Mouse (Mus musculus) brain, embryonic 18.5 days (tissue): ENCODE results near the gene Rab5b.
A peak's percentile ranks its signal among the peaks of the same experiment; 100 is the strongest.
"Not testable (repeated sequence)": the region's sequence is repeated elsewhere in the genome, so short reads cannot be mapped to it uniquely, and the experiment has no call there.

Experiments used
- DNase-seq: peaks from one replicate; pipeline ENCODE4 v3.0.0-alpha.2; 2012; ENCODE audit warnings: low read depth, low spot score

Rab5b gene

DNA sequence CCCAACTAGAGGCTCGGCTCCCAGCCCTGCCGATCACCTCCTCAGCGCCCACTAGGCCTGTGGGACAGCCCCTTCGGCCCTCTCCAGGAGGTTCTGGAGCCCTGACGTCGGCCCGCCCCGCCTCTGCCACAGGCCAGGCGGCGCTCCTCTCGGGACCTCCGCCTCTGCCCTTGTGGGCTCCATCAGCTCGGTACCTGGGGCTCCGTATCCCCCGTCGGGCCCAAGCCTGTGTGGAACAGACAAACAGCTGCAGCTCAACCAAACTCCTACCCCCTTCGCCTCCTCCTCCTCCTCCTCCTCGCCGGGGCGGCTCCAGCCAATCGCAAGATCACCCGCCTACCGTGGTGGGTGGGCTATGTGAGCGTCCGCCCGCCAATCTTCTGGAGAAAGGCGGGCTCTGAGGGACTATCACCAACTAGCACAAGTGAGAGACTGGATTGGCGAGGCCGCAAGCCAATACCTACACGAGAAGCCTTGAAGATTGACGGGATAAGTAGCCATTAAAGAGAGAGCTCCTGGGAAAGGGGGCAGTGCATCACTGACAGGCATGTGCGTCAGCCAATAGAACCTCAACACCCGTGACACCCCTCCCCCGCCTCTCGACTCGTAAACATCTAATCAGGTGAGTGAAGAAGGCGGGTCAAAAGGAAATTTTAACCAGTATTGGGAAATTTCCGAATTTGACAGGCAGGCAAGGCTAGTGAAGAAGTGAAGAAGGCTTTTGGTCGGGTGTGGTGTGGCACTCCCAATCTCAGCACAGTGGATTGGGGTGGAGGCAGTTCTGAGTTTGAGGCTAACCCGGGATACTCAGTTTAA lies at the start of gene Rab5b:
Gene Rab5b, minus strand, starts transcription at position 273 of the 816 bp plus-strand sequence.
- peak; percentile 99 for DNase-seq

DNA sequence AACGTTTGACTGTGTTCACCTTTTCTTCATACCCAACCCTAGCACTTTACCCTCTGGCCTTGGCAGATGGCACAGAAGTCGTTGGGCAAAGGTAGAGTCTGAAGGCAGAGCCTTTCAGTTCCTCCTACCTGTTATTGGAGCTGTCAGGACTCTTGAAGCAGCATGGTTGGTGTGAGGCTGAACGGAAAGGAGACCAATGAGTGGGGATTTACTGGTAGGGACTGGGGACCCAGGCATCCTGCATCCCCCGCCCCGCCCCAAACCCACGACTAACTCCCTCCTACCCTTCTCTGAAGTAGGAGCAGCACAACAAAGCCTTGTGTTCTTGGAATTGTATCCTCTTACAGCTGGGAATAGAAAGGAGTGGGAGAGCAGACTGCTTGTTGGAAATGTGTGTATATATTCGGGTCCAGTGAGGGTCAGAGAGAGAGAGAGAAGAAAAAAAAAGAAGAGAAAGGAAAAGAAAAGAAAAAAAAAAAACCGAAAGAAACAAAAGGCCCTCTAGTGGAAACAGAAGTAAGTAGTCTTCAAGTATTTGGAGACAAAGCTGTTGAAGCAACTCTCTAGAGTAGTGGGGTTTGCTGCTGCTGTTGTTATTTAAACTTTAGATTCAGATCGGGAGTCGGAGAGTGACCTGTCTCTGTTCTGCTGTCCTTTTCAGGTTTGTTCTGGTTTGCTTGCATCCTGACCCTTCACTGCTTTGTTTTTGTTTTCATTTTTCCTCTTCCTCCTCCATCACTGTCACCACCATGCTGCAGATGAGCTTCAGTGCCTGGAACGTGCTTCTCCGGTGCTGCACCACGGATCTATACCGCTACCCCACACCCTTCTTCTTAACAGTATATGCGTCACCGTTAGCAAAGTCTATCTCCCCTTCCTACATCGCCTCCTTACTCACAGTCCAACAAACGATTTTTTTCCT lies 48.9 kb upstream of the Rab5b start, which contains the start of gene Dgka:
Gene Dgka, minus strand, starts transcription at position 176 of the 922 bp plus-strand sequence.
- DNase-seq, result no peak

DNA sequence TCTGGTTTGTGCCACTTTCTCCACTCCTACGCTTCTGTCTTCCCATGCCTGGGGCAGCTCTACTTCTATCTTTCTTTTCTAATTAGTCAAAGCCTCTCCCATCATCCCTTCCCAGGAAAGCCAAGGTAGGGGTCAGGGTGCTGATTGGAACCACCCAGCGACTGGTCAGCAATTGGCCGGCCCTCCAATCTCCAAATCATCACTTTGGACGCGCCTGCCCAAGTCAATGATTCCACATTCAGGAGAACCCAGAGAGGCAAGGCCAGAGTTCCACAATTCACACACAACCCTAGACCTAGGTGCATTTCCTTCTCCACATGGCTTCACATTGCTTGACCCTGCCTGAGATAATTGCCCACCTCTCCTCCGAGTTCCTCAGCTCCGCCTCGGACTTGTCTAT lies 48.1 kb upstream of the Rab5b start:
- no peak for DNase-seq

DNA sequence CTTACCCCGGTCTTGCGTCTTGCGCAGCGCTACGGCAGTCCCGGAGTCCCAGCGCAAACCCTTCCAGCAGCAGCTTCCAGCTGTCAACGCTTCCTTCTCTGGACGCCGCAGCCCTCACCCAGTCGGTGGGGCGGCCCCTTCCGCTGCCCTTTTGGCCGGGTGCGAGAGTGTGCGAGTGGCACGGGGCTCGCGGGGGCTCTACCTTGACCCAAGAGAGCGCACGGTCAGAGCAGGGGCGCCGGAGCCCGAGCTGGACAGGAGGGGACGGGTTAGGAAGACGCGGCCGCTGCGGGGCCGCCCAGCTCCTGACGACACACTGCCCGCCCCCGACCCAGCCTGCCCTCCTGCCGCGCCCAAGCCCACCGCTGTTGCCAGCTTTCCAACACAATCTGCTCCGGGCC lies 47.7 kb upstream of the Rab5b start:
- DNase-seq, result no peak

DNA sequence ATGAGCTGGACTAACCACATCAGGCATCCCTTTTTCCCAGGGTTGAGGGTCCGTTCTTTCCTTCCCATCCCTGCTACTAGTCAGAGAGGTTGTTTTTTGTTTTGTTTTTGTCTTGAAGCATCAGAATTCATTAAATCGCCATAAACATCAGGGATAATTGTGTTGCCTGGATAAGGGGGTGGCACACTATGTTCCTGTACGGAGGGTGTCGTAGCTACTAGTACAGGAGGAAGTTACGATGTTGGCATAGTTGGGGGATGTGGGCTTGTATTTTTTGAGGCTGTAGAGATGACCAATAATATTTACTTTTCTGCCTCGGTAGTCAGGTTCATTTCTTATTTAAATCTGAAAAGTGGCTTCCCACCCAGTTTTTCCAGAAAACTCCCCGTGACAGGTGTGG lies 47.2 kb upstream of the Rab5b start:
- DNase-seq, result no peak

DNA sequence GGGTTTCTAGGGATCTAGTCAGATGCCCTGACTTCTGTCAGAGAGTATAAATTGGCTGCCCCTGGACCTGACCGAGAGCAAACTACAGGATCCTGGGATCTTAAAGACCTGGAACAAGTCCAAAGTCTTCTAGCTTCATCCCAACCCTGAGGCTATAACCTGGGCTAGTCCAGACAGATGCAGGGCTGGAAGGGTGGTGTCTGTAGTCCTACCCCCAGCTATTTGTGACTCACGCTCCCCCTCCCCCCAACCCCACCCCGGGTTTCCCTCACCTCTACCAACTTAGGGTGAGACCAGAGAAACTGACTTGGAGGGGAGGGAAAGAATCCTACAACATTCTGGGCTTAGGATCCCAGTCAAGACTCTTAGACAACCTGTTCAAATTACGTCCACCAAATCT lies 46.6 kb upstream of the Rab5b start:
- DNase-seq, result no peak

DNA sequence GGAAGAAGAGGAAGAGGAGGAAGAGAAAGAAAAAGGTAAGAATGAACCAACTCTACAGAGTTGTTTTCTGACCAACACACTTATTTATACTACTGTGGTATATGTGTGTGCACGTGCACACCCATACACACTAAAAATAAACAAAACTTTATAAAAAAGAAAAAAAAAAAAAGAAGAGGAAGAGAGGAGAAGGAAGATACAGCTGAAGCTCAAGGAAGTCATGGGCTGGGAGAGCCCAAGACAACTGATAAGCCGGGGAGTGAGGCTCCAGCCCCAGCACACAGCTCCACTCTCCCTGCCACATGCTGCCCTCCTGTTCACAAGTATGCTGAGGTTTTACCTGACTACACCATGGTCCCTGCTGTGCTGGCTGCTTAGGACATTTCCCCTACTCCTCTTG lies 44.2 kb upstream of the Rab5b start:
- no peak for DNase-seq

DNA sequence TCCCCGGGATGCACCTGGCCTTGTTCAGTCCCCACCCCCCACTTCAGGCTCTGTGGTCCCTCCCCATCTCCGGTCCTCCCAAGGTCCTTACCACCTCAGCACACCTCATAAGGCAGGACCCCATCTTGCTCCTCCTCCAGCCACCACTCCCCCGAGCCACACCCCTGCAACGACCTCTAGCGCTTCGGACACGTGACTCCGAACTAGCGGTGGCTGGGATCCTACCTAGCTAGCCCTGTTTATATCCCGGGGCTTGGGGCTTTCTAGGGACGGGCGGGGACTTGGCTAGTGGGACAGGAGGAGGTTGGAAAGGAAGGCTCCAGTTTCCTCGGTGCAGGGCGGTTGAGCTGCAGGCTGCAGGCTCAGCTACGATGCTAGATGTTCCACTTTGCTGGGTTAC lies 41.4 kb upstream of the Rab5b start:
- no peak for DNase-seq

DNA sequence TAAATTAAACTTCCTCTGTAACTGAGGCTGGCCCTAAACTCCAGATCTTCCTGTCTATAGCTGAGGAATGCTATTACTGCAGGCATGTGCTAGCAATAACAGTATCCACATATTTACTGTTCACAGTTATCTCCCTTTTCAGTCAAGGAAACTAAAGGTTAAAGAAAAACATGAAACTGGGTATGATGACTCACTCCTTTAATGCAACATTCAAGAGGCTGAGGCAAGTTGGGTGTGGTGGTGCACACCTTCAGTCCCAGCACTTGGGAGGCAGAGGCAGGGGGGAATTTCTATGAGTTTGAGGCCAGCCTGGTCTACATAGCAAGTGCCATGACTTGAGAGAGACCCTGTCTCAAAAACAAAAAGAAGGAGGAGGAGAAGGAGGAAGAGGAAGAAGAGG lies 35.9 kb upstream of the Rab5b start:
- no peak for DNase-seq

DNA sequence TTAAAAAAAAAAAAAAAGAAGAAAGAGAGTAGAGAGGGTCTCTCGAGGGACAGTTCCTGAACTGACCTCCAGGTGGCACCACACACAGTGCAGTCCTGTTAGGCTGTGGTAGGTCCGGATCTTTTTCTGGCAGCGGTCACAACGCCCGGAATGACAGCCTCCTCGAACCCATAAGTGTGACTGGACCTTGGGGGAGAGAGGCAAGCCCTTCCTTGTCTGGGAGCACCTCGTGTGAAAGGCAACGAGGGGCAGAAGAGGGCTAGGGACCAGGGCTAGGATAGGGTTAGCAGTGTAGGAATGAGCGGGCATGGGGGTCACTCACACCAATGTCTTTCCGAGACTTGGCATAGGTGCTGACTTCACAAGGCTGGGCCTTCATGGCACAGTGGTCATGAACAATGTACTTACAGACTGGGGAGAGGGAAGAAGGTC lies 35.0 kb upstream of the Rab5b start:
- no peak for DNase-seq

DNA sequence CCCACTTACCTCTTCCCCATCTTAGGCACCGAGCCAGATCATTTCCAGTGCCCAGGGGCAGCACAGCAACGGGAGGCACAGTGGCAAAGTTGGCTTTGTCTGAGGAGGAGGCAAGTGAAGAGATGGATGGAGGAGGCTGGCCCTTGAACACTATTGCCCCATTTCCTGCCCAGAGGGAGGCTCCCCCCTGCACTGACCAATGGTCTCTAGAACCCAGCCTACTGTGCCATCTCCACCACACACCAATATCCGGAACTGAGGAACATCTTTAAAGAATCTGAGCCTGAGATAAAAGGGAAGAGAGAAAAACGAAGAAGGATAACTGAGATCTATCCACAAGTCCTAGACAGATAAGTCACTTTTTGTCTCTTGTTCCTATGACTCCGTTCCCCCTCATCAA lies 32.0 kb upstream of the Rab5b start:
- no peak for DNase-seq

DNA sequence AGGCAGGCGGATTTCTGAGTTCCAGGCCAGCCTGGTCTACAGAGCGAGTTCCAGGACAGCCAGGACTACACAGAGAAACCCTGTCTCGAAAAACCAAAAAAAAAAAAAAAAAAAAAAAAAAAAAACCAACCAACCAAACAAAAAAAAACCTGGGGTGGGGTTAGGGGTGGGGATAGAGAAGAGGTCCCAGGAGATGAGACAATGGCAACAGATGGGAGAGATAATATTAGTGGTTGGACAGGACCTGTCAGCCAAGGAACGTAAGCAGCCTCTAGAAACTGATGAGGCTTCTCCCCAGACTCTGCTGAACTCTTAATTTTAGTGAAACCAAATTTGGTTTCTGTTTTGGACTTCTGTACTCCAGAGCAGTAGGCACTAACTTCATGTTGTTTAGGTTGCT lies 29.4 kb upstream of the Rab5b start:
- DNase-seq, result not testable (repeated sequence)

DNA sequence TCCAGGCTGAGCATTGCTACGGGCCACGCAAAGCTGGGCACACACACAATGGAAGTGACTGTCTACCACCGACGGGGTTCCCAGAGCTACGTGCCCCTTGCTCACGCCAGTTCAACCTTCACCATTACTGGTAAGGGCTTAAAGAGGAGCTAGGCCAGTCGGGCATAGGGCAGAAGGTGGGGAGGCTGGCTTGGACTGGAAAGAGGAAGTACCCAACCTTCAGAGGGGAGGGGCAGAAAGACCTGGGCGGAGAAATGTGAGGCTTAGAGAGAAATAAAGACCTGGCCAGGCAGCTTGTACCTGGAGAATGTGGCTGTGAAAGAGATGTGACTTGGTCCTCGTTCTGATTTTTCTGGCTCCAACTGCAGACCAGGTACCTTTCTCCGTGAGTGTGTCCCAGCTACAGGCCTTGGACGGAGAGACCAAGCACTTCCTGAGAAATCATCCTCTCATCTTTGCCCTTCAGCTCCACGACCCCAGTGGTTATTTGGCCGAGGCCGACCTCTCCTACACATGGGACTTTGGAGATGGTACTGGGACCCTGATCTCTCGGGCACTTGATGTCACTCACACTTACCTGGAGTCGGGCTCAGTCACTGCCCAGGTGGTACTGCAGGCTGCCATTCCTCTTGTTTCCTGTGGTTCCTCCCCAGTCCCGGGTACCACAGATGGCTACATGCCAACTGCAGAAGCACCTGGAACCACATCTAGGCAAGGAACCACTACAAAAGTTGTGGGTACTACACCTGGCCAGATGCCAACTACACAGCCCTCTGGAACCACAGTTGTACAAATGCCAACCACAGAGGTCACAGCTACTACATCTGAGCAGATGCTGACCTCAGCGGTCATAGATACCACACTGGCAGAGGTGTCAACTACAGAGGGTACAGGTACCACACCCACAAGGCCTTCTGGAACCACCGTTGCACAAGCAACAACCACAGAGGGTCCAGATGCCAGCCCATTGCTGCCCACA lies 19.8 kb upstream of the Rab5b start:
- DNase-seq, result no peak

DNA sequence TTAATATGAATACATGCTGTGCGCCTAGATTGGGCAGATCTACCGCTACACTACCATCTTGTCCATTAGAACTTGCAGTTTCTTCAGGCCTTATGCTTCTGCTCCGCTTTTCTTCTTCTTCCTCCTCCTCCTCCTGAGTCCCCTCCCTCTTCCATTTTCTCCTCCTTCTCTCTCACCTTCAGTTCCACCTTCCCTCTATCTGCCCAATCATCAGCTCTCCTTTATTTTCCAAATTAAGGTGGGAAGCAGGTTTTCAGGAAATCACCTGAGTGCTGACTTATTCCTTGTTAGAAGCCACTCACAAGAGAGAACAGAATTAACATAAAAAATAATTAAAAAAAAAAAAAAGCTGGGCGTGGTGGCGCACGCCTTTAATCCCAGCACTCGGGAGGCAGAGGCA lies 15.3 kb upstream of the Rab5b start:
- not testable (repeated sequence) for DNase-seq

DNA sequence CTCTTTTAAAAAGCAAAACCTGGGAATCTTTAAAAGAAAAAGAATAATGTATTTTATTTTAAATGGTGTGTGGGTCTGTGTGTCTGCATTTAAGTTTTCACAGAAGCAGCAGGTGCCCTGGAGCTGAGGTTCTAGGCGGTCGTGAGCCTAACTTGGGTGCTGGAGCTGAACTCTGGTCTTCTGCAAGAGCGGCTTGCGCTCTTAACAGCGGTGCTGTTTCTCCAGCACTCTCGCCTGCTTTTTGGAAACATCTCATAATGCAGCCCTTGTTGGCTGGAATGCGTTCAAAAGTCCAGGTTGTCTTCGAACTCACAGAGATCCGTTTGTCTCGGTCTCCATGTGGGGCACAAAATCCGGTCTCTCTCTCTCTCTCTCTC lies 9.2 kb upstream of the Rab5b start:
- no peak for DNase-seq

DNA sequence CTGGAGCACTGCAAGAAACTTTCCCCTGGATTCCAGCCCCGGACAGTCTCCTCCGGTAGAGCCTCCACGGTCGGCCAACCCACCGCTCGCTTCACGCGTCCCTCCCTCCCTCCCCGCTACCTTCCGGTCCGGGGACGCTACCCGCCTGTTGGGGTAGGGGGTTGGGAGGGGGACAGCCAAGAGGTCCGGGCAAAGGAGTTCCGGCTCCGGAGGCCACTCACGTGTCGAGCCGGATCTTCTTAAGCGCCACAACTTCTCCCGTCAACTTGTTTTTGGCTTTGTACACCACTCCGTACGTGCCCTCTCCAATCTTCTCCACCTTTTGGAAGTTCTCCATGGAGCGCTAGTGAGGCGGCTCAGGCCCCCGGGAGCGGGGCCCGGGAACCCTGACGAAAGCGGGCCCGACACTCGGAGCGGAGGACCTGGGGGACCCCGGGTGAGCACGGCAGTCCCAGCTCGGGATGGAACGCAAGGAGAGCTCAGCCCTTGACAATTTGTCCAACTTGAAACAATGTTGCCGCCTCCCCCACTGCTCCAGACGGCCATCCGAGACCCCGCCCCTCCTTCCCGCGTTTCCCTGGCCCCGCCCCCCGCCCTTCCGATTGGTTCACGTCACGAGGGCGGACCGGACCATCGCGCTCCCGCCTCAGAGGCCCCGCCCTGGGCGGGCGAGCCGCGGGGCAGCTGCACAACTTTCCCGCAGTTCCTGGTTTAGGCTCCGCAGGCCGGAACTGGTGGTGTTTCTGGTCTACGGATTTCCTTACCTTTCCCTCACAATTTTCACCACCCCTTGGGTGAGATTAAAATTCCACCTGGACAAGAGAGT lies 8.6 kb upstream of the Rab5b start, which contains the start of gene Cdk2:
Gene Cdk2, minus strand, starts transcription at position 541 of the 826 bp plus-strand sequence.
- DNase-seq, result peak; percentile 71

DNA sequence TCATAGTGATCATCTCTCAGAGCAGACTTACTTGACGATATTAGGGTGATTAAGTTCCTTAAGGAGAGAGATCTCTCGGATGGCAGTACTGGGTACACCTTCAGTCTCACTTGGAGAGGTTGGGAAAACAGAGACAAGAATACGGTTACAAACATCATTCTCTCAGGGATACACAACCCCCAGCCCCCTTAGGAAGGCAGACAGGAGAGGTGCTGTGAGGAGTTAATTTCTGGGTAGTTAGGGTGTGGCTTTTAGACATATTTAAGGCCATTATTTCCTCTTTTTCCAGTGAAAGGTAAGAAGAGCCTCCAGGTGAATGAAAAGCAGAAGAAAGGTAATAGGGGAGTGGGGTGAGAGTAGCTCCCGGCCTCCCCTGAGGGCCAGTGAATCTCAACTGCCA lies 7.8 kb upstream of the Rab5b start, which contains the start of gene Pmel:
Gene Pmel, plus strand, starts transcription at position 301 of the 400 bp plus-strand sequence.
- no peak for DNase-seq

DNA sequence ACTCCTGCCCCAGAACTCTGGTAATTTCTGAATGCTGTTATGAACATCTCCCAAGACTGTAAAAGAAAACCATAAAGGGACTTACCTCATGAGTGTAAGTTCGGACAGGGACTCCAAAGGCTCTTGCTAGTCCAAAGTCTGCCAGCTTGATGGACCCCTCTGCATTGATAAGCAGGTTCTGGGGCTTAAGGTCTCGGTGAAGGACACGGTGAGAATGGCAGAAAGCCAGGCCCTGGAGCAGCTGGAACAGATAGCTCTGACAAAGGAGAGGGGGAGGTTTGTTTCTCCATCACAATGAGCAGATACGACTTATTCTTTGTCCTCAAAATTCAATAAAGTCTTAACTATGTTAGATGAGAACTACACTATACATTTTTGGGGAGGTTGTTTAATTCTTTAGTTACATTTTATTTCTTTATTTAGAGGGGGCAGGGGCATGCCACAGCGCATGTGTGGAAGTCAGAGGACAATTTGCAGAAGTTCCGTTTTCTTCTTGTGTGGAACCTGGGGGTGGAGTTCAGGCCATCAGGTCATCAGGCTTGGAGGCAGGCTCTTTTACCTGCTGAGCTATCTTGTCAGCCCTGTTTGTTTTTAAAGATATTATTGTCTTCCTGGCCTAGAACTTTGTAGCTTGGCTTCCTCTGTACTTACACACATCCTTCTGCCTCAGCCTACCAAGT lies 6.4 kb upstream of the Rab5b start:
- DNase-seq, result no peak

DNA sequence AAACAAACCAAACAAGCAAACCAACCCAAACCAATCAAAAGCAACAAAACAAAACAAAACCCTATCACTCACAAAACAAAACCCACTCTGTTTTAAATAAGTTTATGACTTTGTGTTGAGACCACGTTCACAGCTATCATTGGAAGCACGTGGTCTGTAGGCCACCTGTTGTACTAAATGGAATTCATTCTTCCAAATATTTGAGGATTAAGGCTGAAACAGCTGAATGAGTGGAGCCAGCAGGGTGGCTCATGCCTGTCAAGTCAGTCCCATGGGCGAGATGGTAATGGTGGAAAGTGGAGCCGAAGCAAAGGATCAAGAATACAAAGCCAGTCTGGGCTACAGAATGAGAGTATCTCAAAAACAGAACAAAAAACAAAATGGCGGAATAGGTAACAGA lies 4.6 kb upstream of the Rab5b start:
- no peak for DNase-seq

DNA sequence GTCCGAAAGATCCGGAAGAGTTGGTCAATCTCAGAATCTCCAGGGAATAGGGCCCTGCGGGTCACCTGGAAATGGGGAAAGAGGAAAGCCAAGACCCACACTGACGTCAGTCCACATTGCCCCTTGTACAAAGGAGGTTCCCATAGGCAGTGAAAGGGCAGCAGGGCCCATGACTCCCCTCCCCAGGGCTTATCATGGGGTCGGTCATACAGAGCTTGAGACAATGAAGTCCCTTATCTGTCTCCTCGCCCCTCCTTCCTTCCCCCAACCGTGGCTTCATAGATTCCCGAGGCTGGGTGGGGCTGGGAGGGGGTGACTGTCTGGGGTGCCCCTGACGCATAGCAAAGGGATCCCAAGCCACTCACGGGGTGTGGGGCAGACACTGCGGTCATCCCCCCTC lies 3.5 kb upstream of the Rab5b start:
- no peak for DNase-seq
